Mouse (Mus musculus): Measurements from ENCODE around the gene Srsf4. TPM values are rescaled to one million over a fixed set of nuclear protein-coding genes. Genes with fewer than 3 reads are reported as not detected.

The Srsf4 gene
- 85.9 and 87.9 TPM in 2 replicates for total RNA-seq (2015; ENCODE audit: low replicate concordance)
- 145 and 167 TPM in 2 replicates for total RNA-seq (2017; ENCODE audit: low replicate concordance)

- ATAC-seq (replicated peaks; ENCODE audit: low FRiP score, poor library complexity, severe bottlenecking), result peak; percentile 97
Observed at GRCm38 (mm10) chr4:131873293-131874168, at the start of gene Srsf4. Gene Srsf4 (plus strand): TSS chr4:131873617.

DNA sequence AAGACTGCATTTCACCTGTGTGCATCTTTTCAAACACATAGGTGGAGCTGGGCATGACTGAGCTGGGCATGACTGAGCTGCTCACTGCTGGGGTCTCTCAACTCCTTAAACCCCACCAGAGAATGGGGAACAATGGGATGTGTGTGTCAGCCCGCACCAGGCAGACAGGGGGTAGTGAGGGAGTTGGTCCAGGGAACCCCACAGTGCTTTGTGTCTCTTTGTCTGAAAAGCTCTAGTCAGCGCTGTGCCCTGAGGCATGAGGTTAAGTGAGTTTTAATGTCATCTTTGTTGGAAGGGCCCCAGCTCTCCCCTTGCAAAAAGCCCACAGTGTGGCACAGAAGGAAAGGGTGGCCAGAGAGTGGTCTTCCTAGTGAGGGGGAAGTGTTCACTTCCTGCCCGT, 48.5 kb upstream of the Srsf4 start:
- no peak for ATAC-seq (replicated peaks; ENCODE audit: low FRiP score, poor library complexity, severe bottlenecking)

- no peak for ATAC-seq (replicated peaks; ENCODE audit: low FRiP score, poor library complexity, severe bottlenecking)
Observed at GRCm38 (mm10) chr4:131825830-131826229, 47.6 kb upstream of the Srsf4 start.

DNA sequence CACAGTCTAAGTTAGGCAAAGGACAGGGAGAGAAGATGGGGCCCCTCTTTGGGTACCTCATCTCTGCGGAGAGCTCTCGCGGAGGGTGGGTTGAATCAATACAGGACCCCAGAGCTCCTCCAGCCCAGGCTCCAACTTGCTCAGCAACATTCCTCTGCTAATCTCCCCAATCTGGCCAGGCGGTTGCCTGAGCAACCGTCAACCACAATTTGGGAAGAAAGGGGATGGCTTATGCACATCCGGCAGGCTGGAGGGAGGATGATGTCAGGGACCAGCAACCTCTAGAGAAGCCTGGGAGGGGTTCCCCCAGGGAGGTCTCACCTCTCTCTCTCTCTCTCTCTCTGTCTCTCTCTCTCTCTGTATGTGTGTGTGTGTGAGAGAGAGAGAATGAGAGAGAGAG, 46.5 kb upstream of the Srsf4 start:
- no peak for ATAC-seq (replicated peaks; ENCODE audit: low FRiP score, poor library complexity, severe bottlenecking)

GRCm38 (mm10) chr4:131829123-131829522, 44.3 kb upstream of the Srsf4 start:
- ATAC-seq (replicated peaks; ENCODE audit: low FRiP score, poor library complexity, severe bottlenecking), result no peak

GRCm38 (mm10) chr4:131831546-131832045, 41.8 kb upstream of the Srsf4 start:
- ATAC-seq (replicated peaks; ENCODE audit: low FRiP score, poor library complexity, severe bottlenecking), result no peak

- ATAC-seq (replicated peaks; ENCODE audit: low FRiP score, poor library complexity, severe bottlenecking), result no peak
Observed at GRCm38 (mm10) chr4:131832759-131833407, 40.5 kb upstream of the Srsf4 start.

- ATAC-seq (replicated peaks; ENCODE audit: low FRiP score, poor library complexity, severe bottlenecking), result no peak
Observed at GRCm38 (mm10) chr4:131833971-131834609, 39.3 kb upstream of the Srsf4 start.

DNA sequence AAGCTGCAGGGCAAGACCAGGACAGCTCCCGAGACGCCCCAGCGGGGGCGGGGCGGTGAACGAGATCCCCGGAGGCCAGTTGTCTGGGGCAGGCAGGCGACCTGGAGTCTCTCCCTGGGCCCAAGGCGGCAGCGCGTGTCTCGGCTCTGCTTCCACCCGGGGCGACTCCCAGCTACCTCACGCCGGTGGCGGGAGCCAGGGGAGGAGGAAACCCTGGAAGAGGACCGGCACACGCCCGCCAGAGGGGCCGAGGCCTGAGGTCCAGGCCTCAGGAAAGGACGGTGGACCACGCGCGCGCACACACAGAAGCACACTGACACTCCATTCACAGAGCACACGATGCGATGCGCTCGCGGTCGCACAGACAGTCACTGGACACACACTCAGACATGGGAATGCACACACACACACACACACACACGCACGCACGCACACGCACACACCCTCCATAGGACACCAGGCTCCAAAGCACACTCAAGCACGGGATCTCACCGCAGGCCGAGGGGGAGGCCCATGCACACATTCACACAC, 37.0 kb upstream of the Srsf4 start:
- ATAC-seq (replicated peaks; ENCODE audit: low FRiP score, poor library complexity, severe bottlenecking), result no peak

GRCm38 (mm10) chr4:131836891-131837491, 36.4 kb upstream of the Srsf4 start:
- no peak for ATAC-seq (replicated peaks; ENCODE audit: low FRiP score, poor library complexity, severe bottlenecking)

GRCm38 (mm10) chr4:131837872-131838524, 35.4 kb upstream of the Srsf4 start, which contains the start of gene Ptpru:
Gene Ptpru (minus strand): TSS chr4:131838288.
- no peak; the same call in 1 of the 2 replicates for ATAC-seq (replicated peaks; ENCODE audit: low FRiP score, poor library complexity, severe bottlenecking)

DNA sequence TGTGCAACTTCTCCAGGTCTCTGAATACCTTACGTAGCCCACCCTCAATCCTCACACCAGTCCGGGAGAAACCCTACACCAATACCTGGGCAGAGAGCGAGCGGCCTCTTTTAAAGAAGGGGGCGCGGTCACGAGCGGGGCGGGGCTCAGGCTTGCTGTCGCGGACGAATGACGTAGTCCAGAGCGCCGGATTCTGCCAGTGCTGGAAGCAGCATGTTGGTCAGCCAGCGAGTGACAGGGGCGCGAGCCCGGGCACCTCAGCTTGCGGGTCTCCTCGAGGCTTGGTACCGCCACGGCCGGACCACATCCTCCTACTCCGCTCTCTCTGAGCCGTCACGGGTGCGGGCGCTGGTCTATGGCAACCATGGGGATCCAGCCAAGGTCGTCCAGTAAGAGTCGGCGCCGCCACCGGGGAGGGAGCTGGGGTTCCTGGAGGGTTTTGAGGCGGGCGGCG, 30.1 kb upstream of the Srsf4 start, which contains the start of gene Mecr:
Gene Mecr, plus strand, starts transcription at position 181 of the 454 bp plus-strand sequence.
- peak; percentile 92 for ATAC-seq (replicated peaks; ENCODE audit: low FRiP score, poor library complexity, severe bottlenecking)

DNA sequence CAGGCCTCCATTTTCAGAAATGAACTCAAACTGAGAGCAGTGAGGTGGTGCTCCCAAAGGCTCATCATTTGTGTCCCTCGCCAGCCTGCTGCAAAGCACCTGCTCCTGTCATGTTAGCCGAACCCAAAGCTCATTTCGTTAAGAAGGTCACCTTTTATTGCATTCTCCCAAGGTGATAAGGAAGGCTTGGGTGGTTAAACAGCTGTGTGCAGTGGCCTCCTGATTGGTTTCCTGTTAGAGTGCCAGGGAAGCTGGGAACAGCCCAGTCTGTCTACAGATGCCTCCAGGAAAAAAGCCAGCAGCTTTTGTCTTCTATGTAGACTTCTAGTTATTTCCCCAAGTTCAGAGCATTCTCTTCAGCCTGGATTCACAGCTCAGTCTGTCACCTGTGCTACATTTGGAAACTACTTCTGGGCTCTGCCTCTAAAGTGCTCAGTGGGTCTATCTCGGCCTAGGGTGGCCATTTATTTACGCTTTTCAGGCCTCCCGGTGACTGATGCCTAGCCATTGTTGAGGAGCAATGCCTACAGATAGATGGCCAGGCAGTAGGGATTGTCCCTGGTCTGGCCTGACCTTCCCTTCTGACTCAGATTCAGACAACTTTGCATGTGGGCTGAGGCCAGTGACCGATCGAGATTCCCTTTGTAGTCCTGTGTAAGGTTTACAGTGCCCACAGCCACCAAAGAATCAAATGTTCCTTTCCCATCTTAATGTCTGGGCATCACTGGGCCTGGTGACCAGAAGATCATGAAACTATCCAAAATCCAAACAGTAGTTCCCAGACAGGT, 27.2 kb upstream of the Srsf4 start:
- ATAC-seq (replicated peaks; ENCODE audit: low FRiP score, poor library complexity, severe bottlenecking), result no peak

DNA sequence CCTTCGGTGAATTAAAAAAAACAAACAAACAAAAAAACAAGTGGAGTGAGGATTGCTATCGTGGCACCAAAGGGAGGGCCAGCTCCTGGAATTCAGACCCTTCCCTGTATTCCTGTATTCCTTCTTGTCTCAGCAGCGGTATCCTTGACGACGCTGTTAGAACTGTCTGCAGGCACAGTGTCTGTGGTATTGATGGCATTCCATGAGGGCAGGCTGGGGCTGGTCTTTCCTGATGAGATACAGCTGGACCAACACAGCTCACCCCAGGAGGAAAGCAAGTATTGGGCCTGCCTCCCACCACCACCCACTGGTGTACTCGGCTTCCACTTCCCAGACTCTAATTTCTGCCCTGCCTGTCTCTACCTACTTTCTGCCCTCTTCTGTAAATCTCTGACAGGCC, 25.3 kb upstream of the Srsf4 start:
- no peak for ATAC-seq (replicated peaks; ENCODE audit: low FRiP score, poor library complexity, severe bottlenecking)

GRCm38 (mm10) chr4:131849986-131850638, 23.3 kb upstream of the Srsf4 start:
- ATAC-seq (replicated peaks; ENCODE audit: low FRiP score, poor library complexity, severe bottlenecking), result no peak

DNA sequence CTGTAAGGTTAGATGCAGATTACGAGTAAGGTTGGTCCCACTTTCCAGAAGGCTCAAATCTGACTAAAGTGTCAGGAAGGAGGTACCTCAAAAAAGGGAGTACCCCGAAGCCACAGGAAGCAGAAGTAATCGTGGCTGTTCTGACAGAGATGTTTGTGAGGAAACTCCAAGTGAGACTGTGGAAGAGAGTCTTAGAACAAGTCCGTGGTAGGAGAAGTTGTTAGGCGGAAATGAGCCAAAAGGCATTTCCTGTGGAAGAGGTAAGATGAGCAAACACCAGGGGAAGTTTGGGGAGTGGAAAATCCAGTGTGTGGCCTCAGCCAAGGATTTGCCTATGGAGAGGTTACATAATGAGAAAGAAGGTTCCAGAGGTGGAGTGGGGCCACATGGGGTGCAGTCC, 18.5 kb upstream of the Srsf4 start:
- no peak for ATAC-seq (replicated peaks; ENCODE audit: low FRiP score, poor library complexity, severe bottlenecking)

- peak; percentile 82 for ATAC-seq (replicated peaks; ENCODE audit: low FRiP score, poor library complexity, severe bottlenecking)
Observed at GRCm38 (mm10) chr4:131860492-131861340, 12.7 kb upstream of the Srsf4 start.
